Mouse (Mus musculus) kidney, embryonic 15.5 days (tissue): ENCODE results near the gene Zbtb38. TPM values are rescaled to one million over a fixed set of nuclear protein-coding genes. Genes with fewer than 3 reads are reported as not detected.
A peak's percentile ranks its signal among the peaks of the same experiment; 100 is the strongest.

Source experiments
- ATAC-seq: fragments of 200-750 bp; cut with Nextera tagmentation; replicated peaks from 2 replicates; pipeline ENCODE4 v1.8.0; 2017; ENCODE audit warnings: moderate TSS enrichment; ENCODE audit not compliant: low FRiP score
- H3K27ac ChIP-seq: fragments of 300-500 bp; sonication (generic); 2 replicates; pipeline ENCODE4 v1.5.1; 2015; ENCODE audit warnings: mild to moderate bottlenecking, inconsistent platforms
- H3K27me3 ChIP-seq: fragments of 300-500 bp; sonication (generic); 2 replicates; pipeline ENCODE4 v1.6.1; 2015; ENCODE audit warnings: inconsistent platforms
- H3K36me3 ChIP-seq: fragments of 300-500 bp; sonication (generic); 2 replicates; pipeline ENCODE4 v1.6.1; 2015; ENCODE audit warnings: inconsistent platforms
- H3K4me1 ChIP-seq: fragments of 300-500 bp; sonication (generic); 2 replicates; pipeline ENCODE4 v1.6.1; 2015; ENCODE audit warnings: inconsistent platforms
- H3K4me2 ChIP-seq: fragments of 300-500 bp; sonication (generic); 2 replicates; pipeline ENCODE4 v1.6.1; 2015; ENCODE audit warnings: moderate library complexity, mild to moderate bottlenecking, inconsistent platforms
- H3K4me3 ChIP-seq: fragments of 300-500 bp; sonication (generic); replicated peaks from 2 replicates; pipeline ENCODE4 v1.5.1; 2015; ENCODE audit warnings: mild to moderate bottlenecking, inconsistent platforms
- H3K9ac ChIP-seq: fragments of 300-500 bp; sonication (generic); 2 replicates; pipeline ENCODE4 v1.6.1; 2015; ENCODE audit warnings: mild to moderate bottlenecking, inconsistent platforms
- H3K9me3 ChIP-seq: fragments of 300-500 bp; sonication (generic); replicated peaks from 2 replicates; pipeline ENCODE4 v1.6.1; 2016; ENCODE audit warnings: inconsistent platforms
- WGBS: fragments of 180-500 bp; shearing (Covaris S2); methylation state at CpG from one replicate; pipeline ENCODE4 v1.1.7; 2015; ENCODE audit warnings: mixed read lengths; 5-methylcytosine and 5-hydroxymethylcytosine counted together
- polyA plus RNA-seq: library from polyadenylated mRNA; unstranded; fragments of >200 nt; fragmentation: Nextera tagmentation; extraction: Ambion mirVana; gene quantifications from 2 replicates; pipeline ENCODE4 v1.2.1, GENCODE M21; 2015

The Zbtb38 gene
- polyA plus RNA-seq, 1 experiment from 2014 or later = 20.6 TPM

GRCm38 (mm10) chr9:96739808-96740711 is 12.6 kb downstream of the Zbtb38 start:
- no peak for ATAC-seq
- Histone ChIP-seq H3K4me2 (no peak overlapping the region), H3K4me3 (no peak overlapping the region), H3K4me1 (peaks cover 7% of the 10 kb centered on the region; the same call in 1 of the 2 replicates), H3K27me3 (no peaks in the 10 kb centered on the region), H3K9me3 (no peaks in the 10 kb centered on the region), H3K36me3 (no peaks in the 10 kb centered on the region), H3K27ac (peak overlapping the region; percentile 43; the same call in 1 of the 2 replicates), H3K9ac (no peak overlapping the region)
- 75% methylated on average over 22 of the region's 22 CpGs for WGBS

DNA sequence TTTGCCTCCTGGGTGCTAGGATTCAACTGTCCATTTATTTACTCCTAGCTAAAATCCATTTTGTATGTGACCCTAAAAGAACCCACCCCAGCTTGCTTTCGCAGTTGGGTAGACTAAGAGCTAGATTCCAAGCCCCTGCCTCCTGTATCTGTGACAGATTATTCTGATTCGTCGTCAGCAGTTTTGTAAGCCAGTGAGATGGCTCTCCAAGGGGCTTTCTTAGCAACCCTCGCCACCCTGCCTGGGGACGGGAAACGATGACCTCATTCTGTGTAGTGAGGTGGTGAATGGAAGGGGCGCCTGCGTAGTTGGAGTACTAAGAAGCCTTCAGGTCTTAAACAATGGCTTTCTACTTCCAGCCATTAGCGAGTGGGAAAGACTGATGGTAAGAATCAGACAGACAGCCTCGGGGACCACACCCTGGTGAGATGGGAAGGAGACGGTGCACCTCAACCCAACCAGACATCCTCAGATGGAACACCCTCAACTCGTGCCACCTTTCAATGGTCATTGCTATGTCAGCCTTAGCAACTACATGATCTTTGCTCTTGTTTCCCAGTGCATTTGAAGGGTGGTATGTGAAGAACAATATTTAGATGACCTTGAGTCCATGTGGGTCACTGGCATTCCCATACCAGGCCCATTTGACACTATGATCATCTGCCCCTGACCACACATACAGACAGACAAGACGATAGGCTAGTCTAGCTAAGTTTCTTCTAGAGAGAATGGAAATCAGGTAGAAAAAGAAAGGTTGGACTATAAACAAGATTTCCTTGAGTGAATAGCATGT is 13.9 kb downstream of the Zbtb38 start:
- Histone ChIP-seq H3K27ac (no peak overlapping the region), H3K9ac (no peak overlapping the region), H3K4me1 (peaks cover 7% of the 10 kb centered on the region; the same call in 1 of the 2 replicates), H3K36me3 (no peaks in the 10 kb centered on the region), H3K9me3 (no peaks in the 10 kb centered on the region), H3K27me3 (no peaks in the 10 kb centered on the region), H3K4me3 (no peak overlapping the region), H3K4me2 (no peak overlapping the region)
- WGBS = 88% methylated on average over 13 of the region's 13 CpGs
- no peak for ATAC-seq

DNA sequence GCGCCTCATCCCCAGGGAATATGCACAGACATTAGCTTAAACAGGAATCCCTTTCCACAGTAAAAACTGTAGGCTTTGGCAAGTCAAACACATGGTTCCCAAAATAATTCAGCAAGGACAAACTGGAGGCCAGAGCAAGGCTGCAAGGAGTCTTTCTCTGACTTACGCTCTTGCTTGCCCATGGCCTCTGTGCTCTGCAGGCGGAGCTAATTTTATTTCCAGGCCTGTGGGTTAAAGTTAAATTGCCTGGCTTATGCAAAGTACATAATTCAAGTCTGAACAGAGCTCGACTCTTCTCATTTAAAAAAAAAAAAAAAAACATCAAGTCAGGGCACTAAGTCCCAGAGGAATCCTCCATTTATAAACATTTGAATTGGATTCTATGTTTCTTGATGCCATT is 16.7 kb downstream of the Zbtb38 start:
- Histone ChIP-seq H3K4me2 (no peak overlapping the region), H3K27me3 (no peaks in the 10 kb centered on the region), H3K27ac (no peak overlapping the region), H3K9me3 (no peaks in the 10 kb centered on the region), H3K9ac (no peak overlapping the region; the same call in 1 of the 2 replicates), H3K4me3 (no peak overlapping the region), H3K36me3 (no peaks in the 10 kb centered on the region), H3K4me1 (peaks cover 18% of the 10 kb centered on the region)
- 47% methylated on average over 4 of the region's 4 CpGs for WGBS
- ATAC-seq = no peak

GRCm38 (mm10) chr9:96733425-96733717 is 19.3 kb downstream of the Zbtb38 start:
- Histone ChIP-seq H3K4me2 (no peak overlapping the region), H3K27me3 (no peaks in the 10 kb centered on the region), H3K4me1 (peaks cover 24% of the 10 kb centered on the region), H3K4me3 (no peak overlapping the region), H3K27ac (no peak overlapping the region), H3K9me3 (no peaks in the 10 kb centered on the region), H3K36me3 (no peaks in the 10 kb centered on the region), H3K9ac (no peak overlapping the region)
- ATAC-seq = no peak
- 97% methylated on average over 4 of the region's 4 CpGs for WGBS

GRCm38 (mm10) chr9:96732644-96733424 is 19.8 kb downstream of the Zbtb38 start:
- Histone ChIP-seq H3K27ac (no peak overlapping the region), H3K9me3 (no peaks in the 10 kb centered on the region), H3K4me3 (no peak overlapping the region), H3K9ac (no peak overlapping the region), H3K36me3 (no peaks in the 10 kb centered on the region), H3K4me1 (peaks cover 29% of the 10 kb centered on the region), H3K4me2 (no peak overlapping the region), H3K27me3 (no peaks in the 10 kb centered on the region)
- no peak for ATAC-seq
- 74% methylated on average over 17 of the region's 17 CpGs for WGBS

- no peak overlapping the region for H3K9ac ChIP-seq
- H3K4me2 ChIP-seq = peak overlapping the region; percentile 19; the same call in 1 of the 2 replicates
- no peaks in the 10 kb centered on the region for H3K27me3 ChIP-seq
- no peaks in the 10 kb centered on the region for H3K36me3 ChIP-seq
- 62% methylated on average over 14 of the region's 14 CpGs for WGBS
- no peak for ATAC-seq
- no peaks in the 10 kb centered on the region for H3K9me3 ChIP-seq
- peaks cover 37% of the 10 kb centered on the region for H3K4me1 ChIP-seq
- H3K4me3 ChIP-seq = no peak overlapping the region
- H3K27ac ChIP-seq = no peak overlapping the region
These were observed 20.6 kb downstream of the Zbtb38 start for GRCm38 (mm10) chr9:96731961-96732511.

- no peak for ATAC-seq
- 79% methylated on average over 19 of the region's 19 CpGs for WGBS
- H3K4me1 ChIP-seq = peaks cover 44% of the 10 kb centered on the region
- H3K4me2 ChIP-seq = no peak overlapping the region
- no peaks in the 10 kb centered on the region for H3K36me3 ChIP-seq
- H3K9ac ChIP-seq = no peak overlapping the region
- H3K4me3 ChIP-seq = no peak overlapping the region
- no peak overlapping the region for H3K27ac ChIP-seq
- H3K27me3 ChIP-seq = no peaks in the 10 kb centered on the region
- H3K9me3 ChIP-seq = no peaks in the 10 kb centered on the region
These were observed 21.4 kb downstream of the Zbtb38 start for GRCm38 (mm10) chr9:96731039-96731895.

GRCm38 (mm10) chr9:96730311-96730625 is 22.4 kb downstream of the Zbtb38 start:
- Histone ChIP-seq H3K9ac (no peak overlapping the region), H3K4me2 (no peak overlapping the region), H3K9me3 (no peaks in the 10 kb centered on the region), H3K27me3 (no peaks in the 10 kb centered on the region), H3K4me1 (peaks cover 46% of the 10 kb centered on the region), H3K27ac (no peak overlapping the region), H3K4me3 (no peak overlapping the region), H3K36me3 (no peaks in the 10 kb centered on the region)
- no peak for ATAC-seq
- WGBS = 80% methylated on average over 2 of the region's 2 CpGs

DNA sequence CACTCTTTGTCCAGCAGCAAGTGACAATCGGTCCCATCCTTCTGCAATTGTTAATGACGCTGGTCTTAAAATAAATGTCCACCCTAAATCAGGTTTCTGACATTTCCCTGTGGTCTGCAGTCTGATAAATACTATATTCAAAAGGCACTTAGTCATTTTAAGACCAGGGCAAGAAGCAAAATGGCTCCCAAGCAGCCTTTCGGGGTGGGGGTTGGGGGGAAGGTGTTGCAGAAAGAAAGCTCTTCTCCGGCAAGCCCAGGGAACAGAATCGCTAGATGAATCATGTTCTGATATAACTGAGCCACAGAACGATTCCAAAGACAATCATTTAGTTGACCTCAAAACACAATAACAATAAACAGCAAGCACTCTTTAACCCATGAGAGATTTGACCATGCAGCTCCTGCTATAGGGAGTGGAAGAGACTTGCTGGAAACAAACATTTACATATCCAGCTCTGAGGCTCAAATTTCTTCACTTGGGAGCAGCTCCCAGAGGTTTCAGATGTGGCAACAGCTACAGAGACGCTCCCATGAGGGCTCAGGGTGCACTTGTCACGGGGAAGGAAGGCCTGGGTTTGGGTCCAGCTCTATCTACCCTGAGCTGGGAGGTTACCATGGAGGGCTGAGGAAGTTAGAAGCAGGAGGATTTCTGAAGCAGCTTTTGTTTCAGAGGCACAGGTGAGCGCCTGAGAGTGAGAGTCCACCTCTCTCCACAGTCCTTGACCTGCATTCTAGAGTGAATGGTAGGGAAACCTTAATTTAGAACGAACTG is 22.9 kb downstream of the Zbtb38 start:
- Histone ChIP-seq H3K9me3 (no peaks in the 10 kb centered on the region), H3K27me3 (no peaks in the 10 kb centered on the region), H3K4me1 (peaks cover 46% of the 10 kb centered on the region), H3K9ac (no peak overlapping the region), H3K4me2 (no peak overlapping the region), H3K27ac (no peak overlapping the region), H3K4me3 (no peak overlapping the region), H3K36me3 (no peaks in the 10 kb centered on the region)
- 74% methylated on average over 10 of the region's 10 CpGs for WGBS
- no peak for ATAC-seq

DNA sequence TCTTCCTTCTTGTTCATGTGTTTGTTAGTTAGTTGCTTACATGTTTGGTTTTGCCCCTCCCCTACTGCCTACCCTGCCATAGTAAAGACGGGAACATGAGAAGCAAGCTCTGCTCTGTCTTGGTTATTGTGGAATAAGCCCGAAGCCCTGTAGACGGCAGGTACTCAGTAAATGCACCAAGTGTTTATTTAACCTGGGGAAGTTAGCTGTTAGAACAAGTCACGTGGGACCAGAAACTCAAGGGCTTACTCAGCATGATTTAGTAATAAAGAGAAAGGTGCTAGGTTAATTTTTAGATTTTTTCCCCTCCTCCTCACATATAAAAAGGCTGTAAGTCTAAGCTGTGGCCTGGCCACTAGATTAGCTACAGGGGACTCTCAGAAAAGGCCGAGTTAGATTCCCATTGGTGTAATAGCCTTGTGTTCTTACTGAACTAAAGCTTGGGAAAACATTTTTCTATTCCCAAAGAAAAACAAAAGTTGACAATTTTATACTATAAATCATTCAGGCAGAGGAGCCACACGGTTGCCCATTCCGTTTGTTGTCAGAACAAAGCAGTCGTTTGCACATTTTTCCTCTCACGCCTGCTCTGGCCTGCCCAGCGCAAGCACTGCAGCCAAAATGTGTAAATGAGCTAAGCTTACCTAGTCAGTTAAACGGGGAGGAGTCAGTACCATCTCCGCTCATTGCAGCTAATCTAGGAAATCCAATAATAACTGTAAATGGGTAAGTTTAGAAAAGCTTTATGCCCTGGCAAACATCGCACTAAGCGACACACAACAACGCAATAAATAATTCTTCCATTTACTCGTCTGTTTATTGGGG is 24.1 kb downstream of the Zbtb38 start:
- H3K9ac ChIP-seq = no peak overlapping the region
- no peaks in the 10 kb centered on the region for H3K27me3 ChIP-seq
- H3K27ac ChIP-seq = peak overlapping the region; percentile 63
- no peak for ATAC-seq
- no peaks in the 10 kb centered on the region for H3K36me3 ChIP-seq
- no peak overlapping the region for H3K4me3 ChIP-seq
- WGBS = 46% methylated on average over 16 of the region's 16 CpGs
- no peaks in the 10 kb centered on the region for H3K9me3 ChIP-seq
- H3K4me2 ChIP-seq = no peak overlapping the region
- peaks cover 46% of the 10 kb centered on the region for H3K4me1 ChIP-seq
